Mouse (Mus musculus) heart, adult 18-20 months (tissue): ENCODE measurements around the gene Cep72. TPM values are rescaled to one million over a fixed set of nuclear protein-coding genes. Genes with fewer than 3 reads are reported as not detected.
A peak's percentile ranks its signal among the peaks of the same experiment; 100 is the strongest.
"Not testable (repeated sequence)": the region's sequence is repeated elsewhere in the genome, so short reads cannot be mapped to it uniquely, and the experiment has no call there.

ENCODE experiments used
- DNase-seq, 2 experiments: peaks; one replicate each; pipeline ENCODE4 v3.0.0; 2021 to 2022; ENCODE audit warnings: mixed read lengths in 1 of 2
- long read RNA-seq, 2 experiments: library from polyadenylated mRNA; stranded (forward); transcript quantifications; one replicate each; pipeline ENCODE4 v2.0.0; 2021
- total RNA-seq, 2 experiments: library from RNA; stranded (reverse); gene quantifications; 2 replicates each; pipeline ENCODE4 v1.2.3; 2021

The Cep72 gene
- total RNA-seq, result under 1 TPM; 0.57 to 0.90 TPM
- long read RNA-seq, experiment 1, result 0 reads
- long read RNA-seq, experiment 2, result 0 reads

DNA sequence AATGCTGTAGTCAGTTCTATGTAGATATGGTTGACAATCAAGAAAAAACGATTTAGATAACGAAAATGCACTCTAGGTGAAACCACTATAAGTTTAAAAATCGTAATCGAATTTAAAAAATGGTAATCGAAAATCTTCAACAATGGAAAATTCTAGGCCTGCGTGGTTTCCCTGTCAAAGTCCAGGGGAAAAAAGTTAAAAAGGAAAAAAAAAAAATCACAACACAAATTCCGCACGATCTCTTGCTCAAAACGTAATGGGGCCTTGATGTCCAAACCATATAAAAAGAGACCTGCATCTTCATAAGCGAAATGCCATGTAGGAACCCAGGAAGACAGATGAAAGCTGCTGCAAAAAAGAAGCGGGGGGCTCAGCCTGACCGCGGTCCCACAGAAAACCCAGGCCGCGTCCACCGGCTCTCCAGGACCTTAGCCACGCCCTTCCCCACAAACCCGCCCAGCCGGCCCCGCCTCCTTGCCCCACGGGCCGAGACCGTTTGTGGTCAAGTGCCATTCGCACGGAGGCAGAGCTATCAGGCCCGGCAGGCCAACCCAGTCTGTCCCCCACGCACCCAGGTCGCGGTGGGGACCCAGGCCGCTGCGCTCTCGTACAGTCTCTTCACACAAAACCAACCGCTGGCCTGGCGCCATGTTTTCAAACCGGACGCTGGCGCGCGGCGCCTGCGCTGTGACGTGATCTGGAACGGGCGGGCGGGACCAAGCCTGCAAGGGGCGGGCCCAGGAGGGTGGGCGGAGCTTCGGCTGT, at the start of gene Cep72:
Gene Cep72 (minus strand): TSS at position 687 of the 765 bp plus-strand sequence.
- peak; percentile 90 to 96 for DNase-seq

DNA sequence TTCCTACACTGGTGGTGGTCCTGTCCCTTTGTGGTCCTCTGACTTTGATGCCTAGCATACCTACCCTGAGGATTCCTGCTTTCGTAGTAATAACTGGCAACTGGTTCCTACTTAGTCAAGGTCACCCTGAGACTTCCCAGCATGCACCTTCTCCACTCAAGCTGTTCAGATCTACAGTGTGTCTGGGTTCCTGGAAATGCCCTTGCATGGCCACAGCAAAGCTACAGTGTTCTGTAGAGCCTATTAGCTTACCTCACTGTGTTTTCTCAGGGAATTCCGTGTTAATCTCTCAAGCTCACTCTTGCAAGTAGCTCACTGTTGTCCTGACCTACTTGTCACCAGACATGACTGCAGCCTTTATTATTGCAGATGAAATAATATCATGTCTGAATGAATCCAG, 45.3 kb upstream of the Cep72 start:
- DNase-seq, result no peak

DNA sequence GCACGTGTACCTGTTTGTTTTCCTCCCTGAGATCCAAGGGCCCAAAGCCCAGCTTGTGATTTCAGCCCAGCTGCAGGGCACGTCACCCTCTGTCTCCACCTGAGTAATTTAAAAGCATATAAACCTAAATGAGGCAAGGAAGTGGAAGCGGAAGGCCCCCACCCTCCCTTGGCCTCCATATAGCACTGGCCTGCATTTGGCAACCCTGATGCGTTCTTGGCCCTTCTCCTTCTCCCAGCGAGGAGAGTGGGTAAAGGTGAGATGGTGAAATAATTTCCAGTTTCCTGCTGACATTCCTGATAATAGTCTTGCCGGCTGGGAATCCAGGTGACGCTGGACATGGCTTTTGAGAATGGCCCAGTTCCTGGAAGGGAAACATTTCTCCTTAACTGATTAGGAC, 42.3 kb upstream of the Cep72 start:
- no peak for DNase-seq

DNA sequence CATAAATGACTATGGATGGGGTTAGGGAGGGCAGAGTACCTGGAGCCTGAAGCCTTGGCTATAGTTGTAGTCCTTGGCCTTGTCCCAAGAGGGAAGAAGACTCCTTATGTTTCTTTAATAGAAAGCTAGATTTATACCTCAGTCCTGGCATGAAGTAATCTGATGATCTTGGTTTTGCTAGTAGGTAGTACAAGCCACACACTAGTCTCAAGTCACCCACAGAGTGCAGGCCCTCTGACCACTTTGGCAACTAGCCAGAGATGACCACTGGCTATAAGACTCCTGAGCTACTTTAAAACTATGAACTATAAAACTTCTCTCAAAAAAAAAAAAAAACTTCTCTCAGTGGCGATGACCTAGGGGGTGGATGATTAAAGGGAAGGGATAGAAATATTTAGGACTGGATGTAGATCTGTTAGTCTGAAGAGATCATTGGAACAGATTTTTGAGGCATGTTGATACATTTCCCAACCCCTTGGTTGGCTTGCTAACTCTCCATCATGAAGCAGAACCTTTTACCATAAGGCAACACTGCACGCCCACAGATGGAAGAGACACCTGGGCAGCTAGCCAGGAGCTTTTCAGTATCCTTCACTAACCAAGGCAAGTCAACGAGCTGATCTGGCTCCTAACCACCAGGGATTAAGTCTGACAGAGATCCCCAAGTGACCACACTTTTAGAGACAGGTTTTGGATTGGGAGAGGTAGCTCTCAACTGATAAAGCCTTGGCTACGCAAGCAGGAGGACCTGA, 40.9 kb upstream of the Cep72 start:
- DNase-seq, result no peak

DNA sequence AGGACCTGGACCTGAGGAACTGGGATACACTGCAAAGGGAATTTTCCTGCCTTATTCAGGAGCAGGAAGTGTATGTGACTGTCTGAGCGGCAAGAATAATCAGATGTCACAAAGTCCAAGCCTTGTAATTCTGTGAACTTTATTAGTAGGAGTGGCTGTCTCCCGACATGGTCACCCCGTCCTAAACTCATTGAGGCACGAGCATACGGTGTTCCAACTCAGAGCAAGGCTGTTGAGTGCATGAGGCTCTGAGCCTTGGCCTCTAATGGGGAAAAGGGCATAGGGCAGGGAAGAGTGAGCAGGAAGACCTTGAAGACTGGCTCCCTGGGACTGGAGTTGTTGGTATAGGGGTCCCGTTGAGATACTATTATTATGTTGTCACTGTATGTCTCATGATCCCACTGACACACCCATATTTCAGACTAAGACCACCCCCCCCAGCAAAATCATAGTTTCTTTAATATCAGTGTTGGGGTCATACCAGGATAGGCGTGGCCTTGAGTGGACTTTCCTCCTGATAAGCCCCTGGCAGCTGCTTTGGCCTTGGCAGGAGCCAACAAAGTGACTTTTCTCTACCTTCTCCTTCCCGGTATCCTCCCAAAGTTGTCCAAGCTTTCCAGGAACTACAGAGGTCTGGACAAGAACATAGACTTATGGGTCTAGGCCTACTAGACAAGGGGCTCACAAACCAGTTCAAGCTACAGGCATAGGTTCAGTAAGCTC, 40.2 kb upstream of the Cep72 start:
- no peak for DNase-seq

DNA sequence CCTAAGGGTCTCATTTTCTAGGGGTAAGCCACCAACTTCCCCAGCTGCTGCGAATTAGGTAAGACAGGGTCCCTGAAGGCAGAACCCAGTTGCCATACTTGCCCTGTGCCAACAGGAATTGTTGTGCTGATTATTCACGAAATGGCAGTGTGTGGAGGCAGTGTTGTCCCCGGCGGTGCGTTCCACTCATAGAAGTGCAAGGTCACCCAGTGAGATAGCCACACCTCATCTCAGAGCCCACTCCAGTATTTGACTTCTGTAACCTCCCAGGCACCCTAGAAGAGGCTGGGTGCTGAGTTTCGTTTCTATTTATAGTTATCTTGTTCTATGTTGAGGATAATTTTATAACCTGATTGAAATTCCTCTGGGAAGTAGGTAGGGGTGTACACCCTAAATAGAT, 36.8 kb upstream of the Cep72 start:
- DNase-seq, result peak; percentile 32 to 47

DNA sequence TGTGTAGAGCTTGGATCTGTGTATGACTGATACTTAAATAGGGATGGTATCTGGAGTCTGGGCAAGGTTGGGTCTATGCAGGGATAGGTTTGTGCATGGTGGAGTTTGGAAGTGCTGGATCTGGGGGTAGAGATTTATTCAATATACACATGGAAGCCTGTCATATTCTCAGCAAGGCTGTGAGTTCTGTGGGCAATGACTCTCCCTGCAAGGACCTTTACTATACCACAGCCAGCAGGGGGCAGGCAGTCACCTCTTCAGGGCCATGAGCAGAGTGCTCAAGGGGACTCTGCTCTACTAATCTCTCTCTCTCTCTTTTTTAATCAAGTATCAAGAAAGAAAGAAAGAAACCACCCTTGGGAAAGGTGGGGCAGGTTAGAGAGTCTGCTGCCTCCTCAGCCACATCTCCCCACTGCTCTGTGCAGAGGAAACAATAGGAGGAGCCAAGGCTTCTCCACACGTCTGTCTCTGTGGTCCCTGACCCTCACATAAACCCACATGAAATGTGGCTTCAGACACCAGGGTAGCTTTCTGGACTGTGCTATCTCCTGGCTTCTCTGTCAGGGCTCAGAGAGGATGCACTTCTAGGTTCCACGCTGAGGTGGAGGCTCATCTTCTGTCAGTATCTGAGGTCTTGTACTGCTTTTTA, 34.7 kb upstream of the Cep72 start:
- DNase-seq, result peak; percentile 61 to 82

DNA sequence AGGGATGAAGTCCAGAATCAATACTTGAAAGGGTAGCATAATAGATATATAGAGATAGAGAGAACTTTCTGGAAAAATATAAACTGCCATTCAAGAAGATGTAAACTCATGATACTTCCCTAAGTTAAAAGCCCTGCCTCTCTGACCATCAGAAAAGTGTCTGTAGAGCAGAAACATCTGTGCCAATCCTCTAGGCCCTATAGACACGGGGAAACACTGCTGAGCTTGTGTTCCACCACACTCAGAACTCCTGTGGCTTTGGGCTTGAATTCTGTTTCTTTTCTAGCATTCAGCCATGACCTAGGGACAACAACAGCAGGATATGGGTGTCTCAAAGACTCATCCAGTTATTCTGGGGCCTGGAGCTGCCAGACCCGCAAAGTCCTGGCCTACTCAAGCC, 33.8 kb upstream of the Cep72 start:
- DNase-seq, result no peak

DNA sequence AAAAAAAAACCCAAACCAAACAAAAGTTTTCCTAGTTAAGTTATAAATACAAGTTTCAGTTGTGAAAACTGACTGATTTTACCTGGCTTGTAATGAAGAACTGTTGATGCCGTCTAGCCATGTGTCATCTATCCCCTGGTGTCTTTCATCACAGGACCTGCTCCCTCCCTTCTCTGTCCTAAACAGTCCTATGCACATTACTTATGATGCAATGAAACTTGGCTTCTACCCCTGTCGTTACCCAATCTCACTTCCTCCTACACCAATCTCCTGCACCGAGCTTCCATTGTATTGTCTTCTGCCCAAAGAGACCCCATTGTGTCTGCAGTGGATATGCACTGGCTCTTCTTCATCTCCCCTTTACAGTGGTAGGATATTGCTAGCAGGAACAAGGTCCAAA, 28.2 kb upstream of the Cep72 start:
- DNase-seq, result no peak

DNA sequence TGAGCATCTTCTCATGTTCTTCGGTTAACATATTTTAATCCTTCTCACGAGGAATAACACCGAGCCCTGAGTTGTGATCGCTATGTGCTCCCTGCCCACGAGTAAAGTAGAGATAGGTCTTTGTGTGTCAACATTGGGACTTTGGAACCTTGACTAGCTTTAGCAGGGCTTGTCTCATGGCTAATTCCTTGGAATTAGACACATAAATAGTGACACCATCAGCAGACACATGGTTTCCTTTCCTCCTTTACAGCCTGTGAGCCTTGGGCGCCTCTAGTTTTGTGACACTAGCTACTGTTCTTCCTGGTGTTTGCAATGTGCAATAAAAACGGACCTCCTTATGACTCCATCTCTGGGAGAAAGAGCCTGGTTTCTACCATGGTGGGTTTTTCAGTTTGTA, 11.3 kb upstream of the Cep72 start:
- no peak for DNase-seq

DNA sequence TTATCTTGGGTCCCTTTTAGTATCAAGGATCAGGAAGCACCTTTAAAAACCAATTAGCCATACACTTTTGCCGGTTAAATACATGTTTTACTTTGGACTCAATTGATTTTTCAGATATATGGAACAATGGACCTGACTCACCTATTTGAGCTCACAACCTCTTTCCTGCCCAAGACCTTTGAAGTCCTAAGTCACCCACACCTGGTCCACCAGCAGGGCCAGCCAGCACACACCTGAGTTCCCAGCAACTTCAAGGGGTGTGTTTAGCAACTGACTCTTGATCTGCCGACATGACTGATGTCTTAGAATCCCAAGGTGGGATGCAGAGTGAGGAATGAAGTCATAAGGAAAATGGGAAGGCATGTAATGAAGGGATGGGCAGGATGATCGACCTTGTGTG, 9.6 kb upstream of the Cep72 start:
- no peak for DNase-seq

DNA sequence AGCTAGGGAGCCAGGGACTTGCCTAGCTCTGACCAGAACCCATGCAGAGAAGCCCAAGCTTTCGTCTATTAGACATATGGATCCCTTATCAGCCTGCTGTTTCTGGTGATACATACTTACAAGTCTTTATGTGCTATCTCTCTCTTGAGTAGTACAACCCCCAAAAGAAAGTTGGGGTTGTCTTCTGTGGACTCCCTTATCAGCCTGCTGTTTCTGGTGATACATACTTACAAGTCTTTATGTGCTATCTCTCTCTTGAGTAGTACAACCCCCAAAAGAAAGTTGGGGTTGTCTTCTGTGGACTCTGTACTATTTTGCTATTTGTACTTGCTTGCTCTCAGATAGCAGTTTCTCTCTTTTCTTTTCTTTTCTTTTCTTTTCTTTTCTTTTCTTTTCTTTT, 9.1 kb upstream of the Cep72 start:
- DNase-seq, result not testable (repeated sequence)

DNA sequence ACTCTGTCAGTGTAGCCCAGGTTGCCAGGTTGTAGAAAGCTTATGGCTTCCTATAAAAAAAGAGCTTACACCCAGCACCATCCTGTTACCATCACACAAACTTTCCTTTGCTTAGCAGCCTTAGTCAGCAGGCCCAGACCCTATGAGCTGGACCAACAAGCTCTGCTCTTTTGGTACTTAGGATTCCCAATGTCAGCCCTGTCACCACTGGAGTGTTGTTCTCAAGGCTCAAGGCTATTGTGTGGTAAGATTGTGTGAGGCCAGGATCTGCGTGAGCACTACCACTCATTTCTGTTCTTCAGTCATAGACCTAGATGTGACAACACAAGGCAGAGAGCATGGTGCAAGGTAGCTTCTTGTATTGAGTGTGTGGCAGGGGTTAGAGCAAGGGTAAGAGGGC, 4.5 kb upstream of the Cep72 start:
- no peak for DNase-seq

DNA sequence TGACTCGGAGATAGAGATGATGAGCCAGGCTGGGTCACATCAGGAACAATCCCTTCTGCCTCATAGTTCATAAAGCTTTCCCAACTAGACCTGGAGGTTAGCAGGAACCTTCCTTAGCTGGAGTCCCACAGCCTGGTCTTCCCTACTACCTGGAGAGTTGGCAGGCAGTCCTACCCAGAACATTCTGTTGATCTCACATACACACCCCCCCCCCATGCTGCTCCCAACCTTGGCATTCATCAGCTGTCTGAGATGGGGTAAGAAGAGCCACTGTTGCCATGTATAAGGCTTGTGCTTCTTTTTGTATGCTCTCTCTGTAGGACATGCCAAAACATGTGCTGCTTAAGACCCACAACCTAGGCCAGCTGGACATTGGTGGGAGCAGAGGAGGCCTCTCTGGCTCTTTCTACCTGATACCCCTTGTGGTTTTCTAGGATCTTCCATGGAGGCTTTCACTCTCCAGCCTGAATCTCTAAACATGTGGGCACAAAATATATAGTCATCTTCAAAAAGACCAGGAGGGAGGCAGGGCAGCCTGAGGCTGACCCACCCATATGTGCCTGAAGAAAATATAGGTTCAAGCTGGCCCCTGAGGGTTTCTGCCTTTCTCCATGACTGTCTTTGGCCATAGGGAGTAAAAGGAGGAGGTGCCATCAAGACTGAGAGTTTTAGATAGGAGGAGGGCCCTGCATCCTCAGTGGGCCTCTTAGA, 1.4 kb upstream of the Cep72 start:
- DNase-seq, result no peak

DNA sequence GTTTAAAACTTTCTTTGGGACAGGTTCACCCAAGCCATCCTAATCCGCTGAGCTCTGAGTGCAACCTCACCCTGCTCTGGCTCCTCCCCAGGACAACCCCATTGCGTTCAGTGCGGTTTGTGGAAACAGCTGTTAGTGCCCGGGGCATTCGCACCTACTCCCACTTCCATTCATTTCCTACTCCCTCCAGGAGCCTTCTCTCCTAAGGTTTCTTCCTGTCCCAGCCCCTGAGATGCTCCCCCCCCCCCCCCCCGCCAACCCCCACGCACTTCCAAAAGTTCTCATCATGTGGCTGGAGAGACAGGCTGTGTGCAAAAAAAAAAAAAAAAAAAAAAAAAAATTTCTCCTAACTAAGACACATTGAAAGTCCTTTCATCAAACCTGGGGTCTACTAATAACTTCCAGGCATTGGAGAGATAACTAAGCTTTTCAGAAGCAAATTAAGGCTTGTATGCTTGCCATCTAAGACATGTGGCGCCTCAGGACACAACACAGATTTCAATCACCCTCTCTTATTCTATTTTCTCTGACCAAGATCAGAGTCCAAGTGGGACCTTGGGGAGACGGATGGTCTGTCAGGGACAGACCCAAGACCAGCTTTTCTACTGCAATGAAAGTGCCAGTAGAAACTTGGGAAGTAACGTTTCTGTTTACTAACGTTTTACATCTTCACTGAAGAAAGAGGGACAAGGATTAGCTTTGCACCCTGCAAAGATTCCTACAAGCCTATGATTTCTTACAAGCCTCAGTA, 454 bp upstream of the Cep72 start:
- DNase-seq, result no peak

DNA sequence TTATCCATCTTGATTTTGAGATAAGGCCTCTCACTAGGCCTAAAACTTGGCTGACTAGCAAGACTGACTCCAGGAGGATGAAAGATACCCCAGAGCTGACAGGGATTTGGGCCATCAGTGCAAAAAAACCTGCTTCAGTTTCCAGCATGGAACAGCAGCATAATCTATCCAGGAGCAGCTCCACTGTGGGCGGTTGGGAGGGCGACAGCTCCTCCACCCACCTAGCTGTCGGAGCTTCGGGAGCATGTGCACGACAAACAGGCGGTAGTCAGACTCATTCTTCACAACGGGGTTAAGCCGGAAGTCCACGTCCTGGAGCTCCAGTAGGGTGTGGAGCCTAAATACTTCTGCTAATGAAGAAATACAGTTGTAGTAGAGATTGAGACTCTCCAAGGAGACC, 4.0 kb downstream of the Cep72 start:
- DNase-seq, result no peak

DNA sequence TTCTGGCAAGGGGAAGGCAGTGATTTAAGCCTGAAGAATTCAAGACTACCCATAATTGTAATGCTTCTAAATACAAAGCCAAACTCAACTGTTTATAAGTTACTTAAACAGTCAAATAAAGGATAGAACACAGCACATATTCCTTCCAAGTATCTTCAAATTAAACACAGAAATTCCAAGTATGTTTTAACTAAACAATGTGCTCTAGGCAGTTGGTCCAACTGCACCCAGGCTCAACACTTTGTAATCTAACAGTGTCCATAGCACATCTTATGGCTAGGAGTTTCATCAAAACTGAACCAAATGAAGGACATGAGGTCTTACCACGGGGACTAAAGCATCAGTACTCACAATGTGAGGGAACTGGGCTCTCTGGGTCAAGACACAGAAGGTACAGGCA, 5.9 kb downstream of the Cep72 start:
- no peak for DNase-seq

DNA sequence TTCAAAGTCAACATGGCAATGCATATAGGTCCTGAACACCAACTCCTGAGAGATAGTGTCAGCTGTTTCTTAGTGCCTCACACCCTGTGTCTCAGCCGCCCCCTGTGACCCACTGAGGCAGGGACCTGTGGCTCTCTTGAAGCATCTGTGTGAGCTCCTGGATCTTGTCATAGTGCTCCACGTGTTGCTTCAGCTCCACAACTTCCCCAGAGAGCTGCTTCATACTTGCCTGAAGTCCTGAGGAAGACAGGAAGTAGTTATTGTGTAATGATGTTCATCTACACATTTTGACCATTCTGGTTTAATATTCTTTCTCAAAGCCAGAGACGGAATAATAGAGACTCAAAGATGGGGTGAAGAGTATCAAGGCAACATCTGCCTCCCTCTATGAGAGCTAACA, 22.2 kb downstream of the Cep72 start:
- no peak for DNase-seq

DNA sequence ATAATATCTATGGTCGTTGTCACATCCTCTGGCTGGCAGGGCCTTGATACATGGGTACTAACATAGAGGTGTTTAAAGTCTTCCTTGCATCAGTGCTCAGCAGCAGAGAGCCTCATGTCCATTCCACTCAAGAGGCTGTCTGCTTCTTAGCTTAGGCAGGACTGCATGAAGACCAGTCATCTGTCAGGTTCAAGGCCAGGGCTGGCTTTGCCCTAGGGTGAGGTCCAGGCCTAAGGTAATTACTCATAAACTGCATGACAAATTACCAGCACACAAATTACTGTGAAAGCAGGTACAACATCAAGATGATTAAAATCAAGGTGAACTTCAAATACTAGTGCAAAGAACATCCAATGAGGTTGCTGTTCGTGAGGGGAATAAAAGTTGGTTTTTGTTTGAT, 26.3 kb downstream of the Cep72 start:
- no peak for DNase-seq

DNA sequence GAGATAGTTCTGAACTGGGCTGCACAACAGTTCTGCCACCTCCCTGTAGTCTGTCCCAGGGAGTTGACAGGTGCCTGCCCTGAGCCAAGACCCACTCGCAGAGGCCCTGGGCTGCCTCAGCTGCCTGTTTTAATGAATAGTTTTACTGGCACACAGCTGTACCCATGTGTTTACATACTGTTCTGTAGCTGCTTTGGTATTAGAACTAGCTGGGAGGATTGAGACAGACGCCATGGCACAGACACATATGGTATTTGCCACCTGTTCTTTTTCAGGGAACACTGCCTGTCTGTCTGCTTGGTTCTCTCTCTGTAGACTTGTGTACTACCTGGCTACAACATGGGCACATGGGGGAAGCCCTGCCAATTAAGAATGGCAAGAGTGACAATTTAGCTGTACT, 27.3 kb downstream of the Cep72 start:
- DNase-seq, result no peak

DNA sequence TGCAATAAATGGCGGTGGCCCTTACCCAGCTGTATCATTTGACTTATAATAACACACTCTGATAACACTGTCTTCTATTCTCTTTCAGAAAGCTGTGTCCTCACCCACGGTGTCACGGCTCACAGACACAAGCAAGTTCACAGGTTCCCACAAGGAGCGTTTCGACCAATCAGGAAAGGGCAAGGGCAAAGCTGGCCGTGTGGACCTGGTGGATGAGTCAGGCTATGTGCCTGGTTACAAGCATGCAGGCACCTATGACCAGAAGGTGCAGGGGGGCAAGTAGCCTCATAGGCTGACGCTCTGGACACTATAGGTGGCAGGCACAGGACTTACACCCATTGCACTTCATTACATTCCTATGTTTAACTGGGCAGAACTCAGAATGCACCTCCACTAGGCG, 31.0 kb downstream of the Cep72 start:
- DNase-seq, result no peak
